Mouse (Mus musculus) kidney, adult 2 months (tissue): ENCODE data around the gene Vwa5a.

ENCODE experiments used
- CTCF ChIP-seq: fragments of 200-500 bp; conservative IDR thresholded peaks from 2 replicates; pipeline ENCODE4 v1.5.1; 2011; ENCODE audit warnings: low read depth, mild to moderate bottlenecking, control low read depth, low read length, moderate library complexity, mixed read lengths; ENCODE audit not compliant: insufficient read depth, insufficient read length
- POLR2A ChIP-seq: fragments of 200-500 bp; IDR thresholded peaks from one replicate; pipeline ENCODE4 v1.6.1; 2011; ENCODE audit warnings: low read depth, low read length, control low read depth

DNA sequence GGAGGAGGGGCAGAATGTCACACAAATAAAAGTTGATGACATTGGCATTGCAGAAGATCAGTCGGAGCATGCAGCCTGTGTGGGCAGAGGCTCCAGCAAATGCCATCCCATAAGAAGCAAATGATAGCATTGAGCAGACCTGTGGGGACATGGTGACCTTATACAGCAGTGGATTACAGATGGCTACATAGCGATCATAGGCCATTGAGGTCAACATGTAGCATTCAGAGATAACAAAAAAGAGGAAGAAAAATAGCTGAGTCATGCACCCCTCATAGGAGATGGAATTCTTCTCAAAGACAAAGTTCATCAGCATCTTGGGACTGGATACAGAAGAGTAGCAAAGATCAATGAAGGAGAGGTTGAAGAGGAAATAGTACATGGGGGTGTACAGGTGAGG is 45.2 kb upstream of the Vwa5a start:
- TF ChIP-seq POLR2A = no peak
- TF ChIP-seq CTCF = no peak
